ENCODE assay signal across 8 mouse cellular contexts in genomic region chr7:92636295-92637011, GRCm38 (mm10). TPM values are rescaled to one million over a fixed set of nuclear protein-coding genes. Genes with fewer than 3 reads are reported as not detected.
DNase-seq lines count a peak whose midpoint lies in the region; ATAC-seq lines count a peak whose summit lies in the region.

No protein-coding gene starts in this region.

- peak; percentile 63 for ATAC-seq in heart, embryonic 15.5 days (replicated peaks; ENCODE audit: insufficient number of reproducible peaks, insufficient read depth, low FRiP score, low read depth)
- ATAC-seq in forebrain, embryonic 13.5 days: peak; percentile 74
- peak; percentile 37; the same call in 1 of the 2 replicates for ATAC-seq in monocyte, adult 5-6 weeks (replicated peaks; ENCODE audit: insufficient number of reproducible peaks, low FRiP score, low TSS enrichment, poor library complexity, severe bottlenecking)

- peak overlapping the region; percentile 86 for H3K9ac ChIP-seq in heart, embryonic 15.5 days
- peak overlapping the region; percentile 77 for H3K9ac ChIP-seq in forebrain, embryonic 13.5 days

- peak overlapping the region; percentile 55; the same call in 1 of the 2 replicates for H3K27ac ChIP-seq in heart, embryonic 15.5 days
- no peak overlapping the region for H3K27ac ChIP-seq in forebrain, embryonic 13.5 days

- no peaks in the 10 kb centered on the region for H3K27me3 ChIP-seq in heart, embryonic 15.5 days
- H3K27me3 ChIP-seq in forebrain, embryonic 13.5 days: 0 out of 2 replicates have a peak, but pooled peaks cover 3% of the 10 kb centered on the region

- peaks cover 13% of the 10 kb centered on the region for H3K36me3 ChIP-seq in heart, embryonic 15.5 days
- peaks cover 11% of the 10 kb centered on the region; the same call in 1 of the 2 replicates for H3K36me3 ChIP-seq in forebrain, embryonic 13.5 days (ENCODE audit: poor library complexity, severe bottlenecking)

- DNase-seq in heart, postnatal 36 days: no peak
- DNase-seq in NIH3T3 (ENCODE audit: low read depth) (peak; percentile 22), liver (peak; percentile 10)
- no peak for DNase-seq in spleen, adult 12 weeks (ENCODE audit: low spot score)
- DNase-seq in layer of hippocampus, postnatal 25 days (ENCODE audit: extremely low spot score in 1 of 2, low spot score in 1 of 2): no peak

- H3K4me1 ChIP-seq in heart, embryonic 15.5 days (replicated peaks): peaks cover 13% of the 10 kb centered on the region
- peaks cover 25% of the 10 kb centered on the region for H3K4me1 ChIP-seq in forebrain, embryonic 13.5 days

- no peaks in the 10 kb centered on the region for H3K9me3 ChIP-seq in heart, embryonic 15.5 days (replicated peaks)
- no peaks in the 10 kb centered on the region for H3K9me3 ChIP-seq in forebrain, embryonic 13.5 days (replicated peaks)

- intact Hi-C loops in heart, postnatal 36 days (cut with DNase I): loop anchor here (2.0 to 10.0 kb wide), 5 partner anchors 32 to 328 kb away; partner anchors contain the start of genes Ccdc90b, Pcf11 and Rab30

- peak overlapping the region; percentile 98 for H3K4me2 ChIP-seq in heart, embryonic 15.5 days
- peak overlapping the region; percentile 97 for H3K4me2 ChIP-seq in forebrain, embryonic 13.5 days

- WGBS in heart, embryonic 15.5 days: under 1% methylated on average over 49 of the region's 49 CpGs
- under 1% methylated on average over 48 of the region's 49 CpGs for WGBS in forebrain, embryonic 13.5 days

- H3K4me3 ChIP-seq in heart, embryonic 15.5 days: peak overlapping the region; percentile 92
- peak overlapping the region; percentile 91 for H3K4me3 ChIP-seq in forebrain, embryonic 13.5 days

RNA-seq across cellular contexts. Expression of gene Ankrd42, which starts 0.5 kb away (rescaled TPM):
- 2.8 and 3.8 TPM in 2 replicates for polyA plus RNA-seq in heart, embryonic 15.5 days (2015; fragmentation: Nextera tagmentation; extraction: Ambion mirVana)
- 1 to 10 TPM in 1 of 2 experiments, under 1 TPM in 1; 0.89 to 1.2 TPM for total RNA-seq in heart, postnatal 36 days (2021)
- 10.9 and 15.6 TPM in 2 replicates for polyA plus RNA-seq in forebrain, embryonic 13.5 days (2015; fragmentation: Nextera tagmentation; extraction: Ambion mirVana)
- not detected in 3 replicates for total RNA-seq in monocyte, adult 5-6 weeks (2017)
- 10 to 100 TPM; 17.3 to 19.6 TPM for total RNA-seq in layer of hippocampus, postnatal 25 days (2021)

RNA-seq across cellular contexts. Expression of gene Pcf11, which starts 33.3 kb away (rescaled TPM):
- 13.7 and 16.1 TPM in 2 replicates for polyA plus RNA-seq in heart, embryonic 15.5 days (2015; fragmentation: Nextera tagmentation; extraction: Ambion mirVana)
- 10 to 100 TPM; 21.2 to 28.8 TPM for total RNA-seq in heart, postnatal 36 days (2021)
- 24.0 and 26.6 TPM in 2 replicates for polyA plus RNA-seq in forebrain, embryonic 13.5 days (2015; fragmentation: Nextera tagmentation; extraction: Ambion mirVana)
- 176 to 189 TPM (median 178 TPM) in 3 replicates for total RNA-seq in monocyte, adult 5-6 weeks (2017)
- total RNA-seq in layer of hippocampus, postnatal 25 days (2021): 10 to 100 TPM; 48.0 to 60.6 TPM

Comparison
In these comparisons a context has a peak if more than half of its experiments do, and no peak if none do; other contexts are left out.
1. DNase-seq: peak in NIH3T3 (single experiment) and liver (single experiment); none in heart, postnatal 36 days (0 of 2), spleen, adult 12 weeks (single experiment) and layer of hippocampus, postnatal 25 days (0 of 2).
2. RNA of gene Ankrd42, which starts 0.5 kb away (total RNA-seq): 17.3 to 19.6 TPM in layer of hippocampus, postnatal 25 days; 0.89 to 1.2 TPM in heart, postnatal 36 days and not detected in monocyte, adult 5-6 weeks; every median in the first group is over 4 times any median in the second.
3. Peak in every context shown above with its lines, with median percentiles within 50 percentile points of each other: ATAC-seq.